Mouse (Mus musculus) heart, postnatal 10 days (tissue): Measurements from ENCODE around the gene Ube2r2. TPM values are rescaled to one million over a fixed set of nuclear protein-coding genes. Genes with fewer than 3 reads are reported as not detected.

ENCODE experiments used
- DNase-seq, 2 experiments: peaks; one replicate each; pipeline ENCODE4 v3.0.0; 2021
- intact Hi-C: fragments of 180-260 bp; cut with DNase I; formaldehyde crosslinking; loops from one replicate; pipeline ENCODE4 v1.15.1; 2025
- total RNA-seq, 2 experiments: library from RNA; stranded (reverse); gene quantifications; 2 replicates each; pipeline ENCODE4 v1.2.3; 2021

Ube2r2 gene
- total RNA-seq, 2 experiments from 2014 or later, result 123 to 137 TPM

DNA sequence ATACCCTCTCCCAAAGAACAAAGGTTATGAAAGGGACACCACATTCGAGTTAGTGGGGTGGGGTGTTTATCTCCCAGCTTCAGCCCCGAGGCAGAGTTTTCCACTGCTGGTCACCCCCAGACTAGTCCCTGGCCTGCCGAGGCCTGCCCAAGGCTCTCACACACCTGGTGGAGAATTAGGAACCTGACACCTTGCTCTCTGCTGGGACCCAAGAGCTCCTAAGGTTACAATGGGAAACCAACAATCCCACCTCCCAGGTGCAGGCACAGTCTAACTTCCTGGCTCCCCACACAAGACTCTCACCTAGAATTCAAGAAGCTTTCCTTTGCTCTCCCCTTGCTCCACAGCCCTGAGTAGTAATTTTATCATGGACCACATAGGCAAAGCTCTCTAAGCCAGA is 18.7 kb upstream of the Ube2r2 start:
- intact Hi-C loops, result loop anchor here (10.0 kb wide), 1 partner anchor 342 kb away; no protein-coding TSS in a partner anchor
- DNase-seq, result no peak

DNA sequence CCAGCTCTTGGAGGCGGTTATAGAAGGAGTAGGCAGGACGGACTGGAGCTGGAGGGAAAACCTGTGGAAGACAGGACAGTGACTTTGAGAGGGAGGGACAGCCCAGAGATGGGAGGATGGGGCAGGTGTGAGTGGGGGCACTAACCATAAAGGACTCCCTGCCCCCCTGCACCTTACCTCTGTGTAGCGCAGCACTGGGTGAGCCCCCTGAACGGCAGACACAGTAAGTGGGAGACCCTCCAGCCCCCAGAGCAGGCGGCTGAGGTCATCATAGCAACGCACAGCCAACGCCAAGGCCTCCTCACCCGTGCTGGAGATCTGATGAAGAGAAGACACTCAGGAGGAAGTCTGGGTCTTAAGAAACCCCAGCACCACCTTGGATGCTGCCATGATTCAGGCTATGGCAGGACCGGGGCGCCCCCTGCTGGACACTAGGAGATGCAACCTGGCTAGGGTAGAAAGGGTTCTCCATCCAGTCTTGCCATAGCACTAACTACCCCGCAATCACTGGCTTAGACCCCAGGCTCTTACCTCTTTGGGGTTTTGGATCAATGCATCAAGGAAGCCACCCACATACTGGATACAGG is 16.7 kb upstream of the Ube2r2 start:
- DNase-seq, result peak; percentile 64 to 77
- intact Hi-C loops, result loop anchor here (1.0 to 10.0 kb wide), 2 partner anchors 68 to 344 kb away; no protein-coding TSS in a partner anchor

DNA sequence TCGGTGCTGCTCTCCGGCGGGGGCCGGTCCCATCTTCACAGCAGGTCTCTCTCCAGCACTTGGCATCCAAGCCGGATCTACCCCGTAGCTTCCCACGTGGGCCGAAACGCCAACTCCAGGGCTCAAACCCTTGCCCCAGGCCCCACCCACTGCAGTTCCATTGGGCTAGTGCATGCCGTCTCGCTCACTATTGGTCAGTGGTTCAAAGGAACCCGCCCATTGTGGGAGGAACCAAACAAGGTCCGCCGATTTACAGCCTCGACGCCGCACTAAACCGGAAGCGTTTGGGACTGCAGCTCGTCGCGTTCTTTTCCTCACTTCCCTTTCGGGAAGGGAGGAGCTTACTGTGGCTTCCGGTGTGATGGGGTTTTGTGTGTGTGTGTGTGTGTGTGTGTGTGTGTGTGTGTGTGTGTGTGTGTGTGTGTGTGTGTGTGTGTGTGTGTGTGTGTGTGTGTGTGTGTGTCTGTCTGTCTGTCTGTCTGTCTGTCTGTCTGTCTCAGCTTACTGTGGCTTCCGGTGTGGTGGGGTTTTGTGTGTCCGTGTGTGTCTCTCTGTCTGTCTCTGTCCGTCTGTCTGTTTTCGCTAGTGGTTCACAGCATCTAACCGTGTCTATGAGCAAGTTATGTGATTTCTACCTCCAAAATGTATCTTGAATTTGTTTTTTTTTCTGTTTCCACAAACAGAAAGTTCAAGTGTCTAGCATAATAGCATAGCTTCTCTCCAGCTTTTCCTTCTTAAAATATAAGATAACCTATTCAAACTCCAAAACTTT is 11.2 kb upstream of the Ube2r2 start, which contains the start of gene Nol6:
Gene Nol6 (minus strand): TSS at position 276 of the 772 bp plus-strand sequence.
- intact Hi-C loops, result loop anchor here (2.0 kb wide), 1 partner anchor 162 kb away; no protein-coding TSS in a partner anchor
- peak; percentile 99 for DNase-seq

DNA sequence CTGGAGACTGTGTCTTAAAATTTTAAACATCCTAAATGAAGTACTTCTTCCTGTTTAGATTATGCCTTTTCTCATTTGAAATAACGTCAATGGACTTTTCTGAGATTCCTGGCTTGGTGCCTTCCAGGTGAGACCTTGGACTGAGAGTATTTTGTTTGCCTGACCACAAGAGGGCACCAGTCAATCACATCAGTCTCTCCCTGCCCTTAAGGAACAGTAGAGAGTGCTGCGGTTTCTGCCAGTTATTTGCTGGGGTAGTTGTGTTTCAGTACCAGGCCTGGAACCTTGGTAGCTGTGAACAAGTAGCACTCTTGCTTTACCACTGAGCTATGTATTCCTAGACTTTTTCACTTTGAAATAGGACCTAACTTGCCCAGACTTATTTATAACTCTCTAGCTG is 6.1 kb upstream of the Ube2r2 start:
- intact Hi-C loops, result loop anchor here (1.0 to 2.0 kb wide), 2 partner anchors 37 to 95 kb away; no protein-coding TSS in a partner anchor

DNA sequence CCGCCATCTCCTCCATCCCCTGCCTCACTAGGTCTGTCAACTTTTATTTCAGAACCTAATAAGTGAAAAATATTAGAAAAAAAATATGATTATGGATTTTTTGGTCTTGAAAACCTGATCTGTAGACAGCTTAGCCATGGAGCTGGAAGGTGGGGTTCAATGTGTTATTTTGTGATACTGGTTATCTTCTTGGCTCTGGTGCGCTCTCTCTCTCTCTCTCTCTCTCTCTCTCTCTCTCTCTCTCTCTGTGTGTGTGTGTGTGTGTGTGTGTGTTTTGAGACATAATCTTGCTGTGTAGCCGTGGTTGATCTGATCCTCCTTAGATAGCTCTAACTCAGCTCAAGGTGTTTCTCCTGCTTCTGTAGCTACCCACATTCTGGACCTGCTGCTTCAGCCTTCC is 5.7 kb upstream of the Ube2r2 start:
- intact Hi-C loops, result loop anchor here (1.0 to 2.0 kb wide), 2 partner anchors 36 to 95 kb away; no protein-coding TSS in a partner anchor
- no peak for DNase-seq

More for the DNA sequence above, 6.1 kb upstream of the Ube2r2 start:
- DNase-seq, result peak; percentile 73 to 84

DNA sequence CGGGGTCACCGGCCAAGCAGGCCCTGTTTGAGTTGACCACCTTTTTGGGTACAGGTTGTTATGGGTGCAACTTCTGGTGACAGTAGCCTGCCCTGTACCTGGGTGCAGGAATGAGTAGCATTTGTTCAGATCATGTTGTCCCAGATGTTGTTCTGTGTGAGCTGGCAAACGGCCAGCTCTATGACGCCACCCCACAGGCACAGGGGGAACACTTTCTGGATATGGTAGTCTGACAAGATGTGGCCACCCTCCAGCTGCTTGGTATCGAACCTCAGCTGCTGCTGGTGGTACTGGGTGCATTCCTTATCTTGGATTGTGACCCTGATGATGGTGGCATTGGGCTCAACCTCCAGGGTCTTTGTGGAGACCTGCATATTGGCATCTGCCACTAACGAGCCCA is 3.1 kb upstream of the Ube2r2 start:
- DNase-seq, result no peak
- intact Hi-C loops, result no loop called here

DNA sequence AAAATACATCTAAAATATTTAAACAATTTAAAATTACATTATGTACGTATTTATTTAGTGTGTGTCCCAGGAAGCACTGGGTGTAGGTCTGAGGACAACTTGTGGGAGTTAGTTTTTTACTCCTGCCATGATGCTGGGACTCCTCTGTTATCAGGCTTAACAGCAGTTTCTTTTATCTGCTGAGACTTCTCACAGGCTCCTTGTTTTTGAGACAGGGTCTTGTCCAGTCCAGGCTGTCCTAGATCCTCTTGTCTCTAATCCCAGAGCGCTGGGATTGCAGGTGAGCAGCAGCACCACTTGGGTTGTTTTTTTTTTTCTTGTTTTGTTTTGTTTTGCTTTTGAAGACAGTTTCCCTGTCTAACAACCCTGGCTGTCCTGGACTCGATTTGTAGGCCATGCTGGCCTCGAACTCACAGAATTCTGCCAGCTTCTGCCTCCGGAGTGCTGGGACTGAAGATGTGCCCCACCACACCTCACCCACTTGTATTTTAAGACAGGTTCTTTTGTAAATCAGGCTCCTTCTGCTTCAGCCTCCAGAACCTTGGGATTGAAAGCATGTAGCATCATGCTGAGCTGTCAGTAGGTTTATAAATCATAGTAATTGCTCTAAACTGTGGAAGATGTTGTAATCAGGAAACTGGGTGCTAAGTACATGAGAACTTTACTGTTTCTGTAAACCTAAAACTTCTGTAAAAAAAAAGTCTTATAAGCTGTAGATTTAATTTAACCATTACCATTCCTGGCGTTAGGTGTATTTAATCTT is 1.8 kb upstream of the Ube2r2 start:
- DNase-seq, result no peak
- intact Hi-C loops, result no loop called here

DNA sequence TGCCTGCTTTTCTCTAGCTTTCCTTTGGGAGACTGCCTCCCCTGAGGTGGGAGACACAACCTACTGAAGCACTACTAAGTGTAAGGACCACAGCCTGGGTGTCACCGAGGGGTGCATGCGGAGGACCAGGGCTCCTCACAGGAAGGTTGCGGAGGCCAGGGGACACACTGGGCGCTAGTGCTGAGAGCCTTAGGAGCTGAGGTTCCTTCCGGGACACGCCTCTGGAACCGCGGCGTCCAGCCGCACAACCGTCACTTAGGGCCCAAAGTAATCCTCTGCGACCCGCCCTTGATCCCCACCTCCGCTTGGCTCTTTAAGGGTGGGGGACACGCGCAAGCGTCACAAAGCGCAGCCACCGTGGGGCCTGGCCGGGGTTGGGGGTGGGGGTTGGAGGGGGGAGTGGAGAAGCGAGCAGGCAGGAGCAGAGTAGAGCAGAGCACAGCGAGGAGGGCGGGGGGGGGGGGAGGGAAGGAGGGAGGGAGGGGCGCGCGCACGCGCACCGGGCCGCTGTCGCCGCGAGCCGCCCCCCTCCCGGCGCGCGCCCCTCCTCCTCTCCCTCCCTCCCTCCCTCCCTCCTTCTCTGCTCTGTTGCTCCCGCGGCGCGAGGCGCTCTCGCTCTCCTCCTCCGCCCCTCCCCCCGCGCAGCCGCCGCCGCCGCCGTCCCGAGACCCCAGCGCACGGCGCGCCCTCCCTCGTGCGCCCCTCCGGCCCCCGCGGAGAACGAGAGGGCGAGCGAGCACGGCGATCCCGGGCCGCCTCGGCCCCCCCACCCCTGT is 420 bp upstream of the Ube2r2 start:
- intact Hi-C loops, result loop anchor here (5.0 kb wide), 1 partner anchor 137 kb away; no protein-coding TSS in a partner anchor
- DNase-seq, result peak; percentile 83 to 84

DNA sequence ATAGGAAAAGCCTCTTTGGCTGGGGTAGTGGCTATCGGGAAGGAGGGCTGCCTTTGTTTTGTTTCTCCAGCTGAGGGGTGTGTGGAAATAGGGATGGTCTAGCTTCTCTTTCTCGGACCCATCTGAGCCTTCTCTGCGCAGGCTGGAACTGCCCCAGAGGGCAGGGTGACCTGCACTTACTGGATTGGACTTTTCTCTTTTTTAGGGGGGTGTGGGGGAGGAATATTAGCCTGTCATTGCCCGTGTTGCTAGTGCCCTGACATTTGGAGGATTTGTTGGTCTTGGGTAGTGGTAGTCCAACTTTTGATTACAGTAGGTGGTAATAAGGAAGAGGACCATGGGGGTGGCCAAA is 887 bp downstream of the Ube2r2 start:
- intact Hi-C loops, result loop anchor here (5.0 kb wide), 1 partner anchor 136 kb away; no protein-coding TSS in a partner anchor
- DNase-seq, result peak; percentile 73 to 74

DNA sequence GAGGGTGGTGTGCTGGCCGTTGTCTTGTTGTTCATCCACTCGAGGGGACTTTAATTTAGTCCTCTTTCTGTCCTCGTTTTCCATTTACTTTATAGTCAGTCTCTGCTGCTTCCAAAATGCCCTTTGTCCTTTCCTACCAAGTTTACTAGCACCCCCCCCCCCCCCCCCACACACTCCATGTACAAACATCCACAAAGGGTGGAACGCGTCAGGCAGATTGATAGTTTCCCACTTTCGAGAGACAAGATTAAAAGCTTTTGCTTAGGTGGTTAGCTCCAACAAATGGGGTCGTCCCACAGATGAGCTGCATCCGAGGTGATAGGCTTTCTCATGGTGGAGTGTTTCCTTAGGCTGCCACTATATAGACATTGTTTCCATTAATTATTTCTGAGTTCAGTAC is 1.3 kb downstream of the Ube2r2 start:
- DNase-seq, result no peak
- intact Hi-C loops, result loop anchor here (5.0 kb wide), 1 partner anchor 135 kb away; no protein-coding TSS in a partner anchor

DNA sequence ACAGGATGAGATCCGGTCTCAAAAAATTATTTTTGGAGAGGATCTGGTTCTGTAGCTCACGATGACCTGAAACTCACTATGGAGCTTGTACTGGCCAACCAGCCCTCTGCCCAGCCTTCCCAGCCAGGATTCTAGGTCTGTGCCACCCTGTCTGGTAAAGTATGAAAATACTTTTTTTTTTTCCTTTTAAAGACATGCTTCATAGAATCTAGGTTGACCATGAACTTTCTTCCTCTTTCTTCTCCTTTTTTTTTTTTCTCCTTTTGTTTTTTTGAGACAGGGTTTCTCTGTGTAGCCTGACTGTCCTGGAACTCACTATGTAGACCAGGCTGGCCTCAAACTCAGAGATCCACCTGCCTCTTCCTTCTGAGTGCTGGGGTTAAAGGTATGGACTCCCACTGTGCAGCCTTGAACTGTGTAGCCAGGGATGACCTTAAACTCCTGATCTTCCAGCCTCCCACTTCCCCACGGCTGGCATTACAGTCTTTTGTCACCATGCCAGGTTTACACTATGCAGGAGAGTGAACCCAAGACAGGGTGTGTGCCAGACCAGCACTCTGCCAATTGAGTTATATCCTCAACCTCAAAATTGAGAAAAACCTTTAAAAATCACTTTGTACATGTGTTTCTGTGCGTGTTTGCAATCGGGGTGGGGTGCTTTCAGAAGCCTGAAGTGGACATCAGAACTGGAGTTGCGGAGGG is 4.8 kb downstream of the Ube2r2 start:
- intact Hi-C loops, result no loop called here
- DNase-seq, result no peak

DNA sequence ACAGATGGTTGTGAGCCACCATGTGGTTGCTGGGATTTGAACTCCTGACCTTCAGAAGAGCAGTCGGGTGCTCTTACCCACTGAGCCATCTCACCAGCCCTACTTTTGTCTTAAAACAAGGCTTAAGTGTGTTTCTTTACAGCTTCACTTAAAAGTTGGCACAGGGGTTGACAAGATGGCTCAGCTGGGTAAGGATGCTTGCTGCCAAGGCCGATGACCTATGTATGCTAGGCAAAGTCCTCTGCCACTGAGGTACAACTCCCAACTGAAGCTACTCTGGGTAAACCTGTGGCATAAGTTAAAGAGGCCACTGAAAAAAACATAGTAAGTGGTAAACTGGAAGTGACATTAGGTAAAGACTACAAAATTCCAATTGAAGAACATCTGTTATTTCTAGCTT is 7.1 kb downstream of the Ube2r2 start:
- intact Hi-C loops, result no loop called here
- no peak for DNase-seq

DNA sequence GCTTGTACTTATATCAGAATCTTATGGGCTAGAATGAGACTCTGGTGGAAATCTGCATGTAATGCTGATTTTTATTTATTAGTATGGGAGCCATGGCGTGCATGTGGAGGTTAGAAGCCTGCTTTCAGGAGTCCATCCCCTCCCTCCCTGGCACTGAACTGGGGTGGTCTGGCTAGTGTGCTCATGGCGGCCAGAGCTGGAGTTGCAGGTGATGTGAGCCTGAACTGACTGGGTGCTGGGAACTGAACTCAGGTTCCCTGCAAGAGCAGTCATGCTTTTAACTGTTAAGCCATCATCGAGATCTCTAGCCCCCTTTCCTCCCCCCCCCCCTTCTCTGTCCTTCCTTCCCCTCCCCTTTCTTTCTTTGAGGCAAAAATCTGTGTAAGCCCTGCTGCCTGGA is 14.3 kb downstream of the Ube2r2 start:
- intact Hi-C loops, result no loop called here
- DNase-seq, result no peak

DNA sequence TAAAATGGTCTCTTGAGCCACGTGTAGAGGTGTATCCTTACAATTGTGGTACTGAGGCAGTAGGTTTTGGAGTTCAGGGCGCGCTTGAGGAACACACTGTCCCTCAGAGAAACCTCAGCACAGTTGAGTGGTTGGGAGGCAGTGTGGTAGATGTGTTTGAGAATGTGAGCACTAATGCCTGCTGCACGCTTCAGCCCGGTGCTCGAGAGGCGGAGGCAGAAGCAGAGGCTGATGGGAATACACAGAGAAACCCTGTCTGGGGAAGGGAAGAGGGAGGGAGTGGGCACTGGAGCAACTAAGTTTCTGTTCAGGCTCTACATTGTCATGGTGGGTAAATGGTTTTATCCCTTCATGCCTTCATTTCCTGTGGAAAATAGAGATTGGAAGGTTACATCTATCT is 15.6 kb downstream of the Ube2r2 start:
- intact Hi-C loops, result no loop called here
- DNase-seq, result no peak

DNA sequence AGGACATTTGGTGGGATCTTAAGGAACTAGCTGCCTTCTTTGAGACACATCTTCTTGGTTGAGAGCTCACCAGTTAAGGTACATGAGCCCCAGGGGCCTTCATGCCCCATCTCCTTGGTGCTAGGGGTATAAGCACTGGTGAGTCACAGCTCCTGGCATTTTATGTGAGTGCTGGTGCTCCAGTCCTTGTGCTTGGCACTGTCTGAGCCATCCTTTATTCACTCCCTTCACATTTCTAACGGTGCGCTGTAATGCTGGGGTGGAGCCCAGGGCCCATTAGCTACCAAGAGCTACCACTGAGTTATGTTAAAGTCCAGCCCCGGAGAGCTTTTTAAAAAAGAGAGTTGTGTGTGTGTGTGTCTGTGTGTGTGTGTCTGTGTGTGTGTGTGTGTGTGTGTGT is 17.6 kb downstream of the Ube2r2 start:
- no peak for DNase-seq
- intact Hi-C loops, result no loop called here

DNA sequence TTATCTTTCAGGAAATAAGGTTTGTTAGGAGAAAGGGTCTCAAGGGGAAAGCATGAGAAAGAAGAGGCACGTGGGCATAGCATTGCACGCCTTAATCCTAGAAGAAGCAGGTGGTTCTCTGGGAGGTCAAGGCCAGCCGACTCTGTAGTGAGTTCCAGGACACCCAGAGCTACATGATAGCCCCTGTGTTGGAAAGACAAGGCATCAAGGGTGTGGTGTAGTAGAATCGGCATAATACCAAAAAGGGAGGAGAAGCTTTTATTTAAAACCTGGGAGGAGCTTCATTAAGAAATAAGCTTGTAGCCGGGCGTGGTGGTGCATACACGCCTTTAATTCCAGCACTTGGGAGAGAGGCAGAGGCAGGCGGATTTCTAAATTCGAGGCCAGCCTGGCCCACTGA is 21.4 kb downstream of the Ube2r2 start:
- intact Hi-C loops, result no loop called here
- no peak for DNase-seq

DNA sequence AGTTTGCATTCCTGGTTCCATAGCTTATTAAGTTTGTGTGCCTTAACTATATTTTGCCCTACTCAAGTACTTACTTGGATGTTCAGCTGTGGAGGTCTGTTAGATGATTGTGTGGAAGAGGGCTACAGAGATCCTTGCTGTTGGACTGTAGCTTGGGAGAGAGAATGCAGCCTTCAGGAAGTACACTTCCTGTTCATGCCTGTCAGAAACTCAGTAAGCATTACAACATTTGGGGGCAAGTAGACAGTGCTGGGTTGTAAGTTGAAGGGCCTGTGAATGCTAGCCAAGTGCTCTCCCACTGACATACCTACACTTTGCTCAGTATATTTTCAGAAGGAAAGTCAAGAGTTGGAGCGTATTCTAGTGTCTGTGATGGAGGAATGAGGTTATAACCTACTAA is 22.7 kb downstream of the Ube2r2 start:
- intact Hi-C loops, result no loop called here
- DNase-seq, result no peak

DNA sequence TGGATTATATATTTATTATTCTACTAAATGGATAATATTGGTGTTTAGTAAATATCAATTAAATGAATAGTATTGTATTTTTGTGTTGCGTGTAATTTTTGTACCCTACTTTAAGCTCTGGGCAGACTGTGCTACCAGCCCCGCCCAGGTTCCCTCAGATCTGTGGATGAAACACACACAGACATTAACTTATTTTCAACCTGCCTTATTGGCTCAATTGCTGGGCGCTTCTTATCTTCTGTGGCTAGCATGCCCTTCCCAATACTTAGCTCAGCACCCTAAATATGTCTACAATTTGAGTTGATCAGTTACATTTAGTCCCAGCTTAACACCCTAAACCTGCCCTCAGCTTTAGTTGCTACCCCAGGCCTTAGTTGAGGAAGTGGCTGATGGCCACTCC is 25.7 kb downstream of the Ube2r2 start:
- intact Hi-C loops, result no loop called here
- no peak for DNase-seq

DNA sequence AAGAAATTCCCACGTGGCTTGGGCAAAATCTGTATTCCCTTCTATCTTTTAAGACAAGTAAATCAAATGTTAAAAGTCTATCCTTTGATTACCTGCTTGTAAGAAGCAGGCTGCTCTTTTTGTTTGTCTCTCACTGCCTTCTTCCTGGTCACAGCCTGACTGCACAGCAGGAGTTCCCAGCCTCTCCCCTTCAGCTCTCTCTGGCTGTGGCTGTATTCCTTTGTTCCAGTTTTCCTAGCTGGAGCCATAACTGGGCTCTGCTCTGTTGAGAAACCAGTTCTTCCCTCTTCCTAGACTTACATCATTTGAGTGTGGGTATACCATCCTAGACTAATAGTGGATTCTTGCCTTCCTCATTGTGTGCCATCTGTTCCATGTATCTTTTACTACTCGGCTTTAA is 29.4 kb downstream of the Ube2r2 start:
- intact Hi-C loops, result no loop called here
- no peak for DNase-seq
